In genomic region chr2:31952236-31952635, GRCm38 (mm10) we compare ENCODE assay signal across 12 mouse cellular contexts. TPM values are rescaled to one million over a fixed set of nuclear protein-coding genes. Genes with fewer than 3 reads are reported as not detected.
A peak's percentile ranks its signal among the peaks of the same experiment; 100 is the strongest.
DNase-seq lines count a peak whose midpoint lies in the region; ATAC-seq and TF ChIP-seq lines count a peak whose summit lies in the region.
"Had no signal": no experiment of that assay in that cellular context is flagged by ENCODE, and none has a peak within 500 bp of the region (broad histone marks: within the 10 kb centered on the region; RNA-seq: fewer than 3 reads in every experiment).

No protein-coding gene starts in this region.

- ATAC-seq in hindbrain, postnatal 0 days: no peak; the same call in 1 of the 2 replicates
- ATAC-seq in CD4-positive, CD25-positive, alpha-beta regulatory T cell, adult 4 months: no peak
- ATAC-seq in inflammation-experienced regulatory T-cells, adult 6 months: no peak
- ATAC-seq: Patski had no signal

- DNase-seq in adrenal gland, postnatal 10 days: peak; percentile 30
- DNase-seq in adrenal gland, postnatal 36 days: no peak
- peak; percentile 14 for DNase-seq in kidney, adult 2 months
- DNase-seq in kidney, postnatal 36 days: no peak
- peak; percentile 62 for DNase-seq in hindbrain, postnatal 0 days (ENCODE audit: low spot score)
- DNase-seq: heart, adult 11 months had no signal

- H3K4me1 ChIP-seq in kidney, adult 2 months (ENCODE audit: control insufficient read depth, insufficient read depth, low read length): peaks cover 4% of the 10 kb centered on the region; the same call in 1 of the 2 replicates
- peaks cover 16% of the 10 kb centered on the region for H3K4me1 ChIP-seq in hindbrain, postnatal 0 days (ENCODE audit: insufficient read depth, low read length)

- peak overlapping the region; percentile 98; the same call in 1 of the 2 replicates for H3K4me2 ChIP-seq in hindbrain, postnatal 0 days (ENCODE audit: low read depth, low read length)

- no peak overlapping the region for H3K9ac ChIP-seq in hindbrain, postnatal 0 days (replicated peaks; ENCODE audit: low read length)

- WGBS in kidney, adult 2 months: 72% methylated on average over 10 of the region's 10 CpGs
- 42% methylated on average over 10 of the region's 10 CpGs for WGBS in hindbrain, postnatal 0 days

- H3K79me2 ChIP-seq in C2C12 (ENCODE audit: control insufficient read depth, insufficient read depth): no peaks in the 10 kb centered on the region

- peak overlapping the region; percentile 97 for H3K27ac ChIP-seq in kidney, adult 2 months (ENCODE audit: insufficient read depth, low read depth, low read length)
- no peak overlapping the region for H3K27ac ChIP-seq in hindbrain, postnatal 0 days
- H3K27ac ChIP-seq: macrophage had no signal

- peak overlapping the region; percentile 36 for H3K4me3 ChIP-seq in kidney, adult 2 months (ENCODE audit: insufficient read depth, low read depth, low read length)
- H3K4me3 ChIP-seq in C2C12 (ENCODE audit: insufficient read depth, poor library complexity, severe bottlenecking): no peak overlapping the region
- no peak overlapping the region for H3K4me3 ChIP-seq in hindbrain, postnatal 0 days (ENCODE audit: low read length)
- H3K4me3 ChIP-seq: erythroblast, embryonic 14.5 days had no signal

- no peaks in the 10 kb centered on the region for H3K27me3 ChIP-seq in kidney, adult 2 months (replicated peaks; ENCODE audit: control insufficient read depth, insufficient read depth, low read length)
- no peaks in the 10 kb centered on the region for H3K27me3 ChIP-seq in C2C12 (ENCODE audit: control insufficient read depth, insufficient read depth, insufficient read length)
- no peaks in the 10 kb centered on the region for H3K27me3 ChIP-seq in hindbrain, postnatal 0 days (ENCODE audit: insufficient read depth, low read length)
- H3K27me3 ChIP-seq: Patski had no signal

- no peaks in the 10 kb centered on the region for H3K79me3 ChIP-seq in C2C12 (ENCODE audit: low read depth)

- TF ChIP-seq CTCF in kidney, adult 2 months (conservative IDR thresholded peaks at IDR 0.05; ENCODE audit: insufficient read depth, insufficient read length, low read depth, low read length): no peak
- TF ChIP-seq CTCF in C2C12 (IDR thresholded peaks at IDR 0.05; ENCODE audit: control insufficient read depth, insufficient read depth, insufficient read length): no peak
- no peak for TF ChIP-seq CTCF in hindbrain, postnatal 0 days (IDR thresholded peaks at IDR 0.05; ENCODE audit: low read depth)

- no peaks in the 10 kb centered on the region for H3K36me3 ChIP-seq in kidney, adult 2 months (ENCODE audit: control insufficient read depth, insufficient read depth, low read length)
- H3K36me3 ChIP-seq in C2C12 (ENCODE audit: control insufficient read depth, insufficient read depth): no peaks in the 10 kb centered on the region
- no peaks in the 10 kb centered on the region for H3K36me3 ChIP-seq in hindbrain, postnatal 0 days (ENCODE audit: insufficient read depth, low read length)

- no peak overlapping the region for H3ac ChIP-seq in C2C12 (ENCODE audit: control insufficient read depth, insufficient read length, low read depth)

- TF ChIP-seq POLR2A in kidney, adult 2 months (IDR thresholded peaks at IDR 0.05; ENCODE audit: low read depth, low read length): no peak

- H3K9me3 ChIP-seq in hindbrain, postnatal 0 days (ENCODE audit: low read length): no peaks in the 10 kb centered on the region

TF ChIP-seq in C2C12, 6 proteins besides CTCF, POLR2A, EP300 and RAD21:
- TF ChIP-seq FOSL1 (IDR thresholded peaks at IDR 0.05; ENCODE audit: insufficient read depth, low read length, poor library complexity, severe bottlenecking): no peak
- no peak for TF ChIP-seq MAX (IDR thresholded peaks at IDR 0.05)
- TF ChIP-seq CEBPB (IDR thresholded peaks at IDR 0.05; ENCODE audit: low read depth): no peak
- peak; percentile 89 for TF ChIP-seq MYOD1 (IDR thresholded peaks at IDR 0.05; ENCODE audit: control insufficient read depth, insufficient read length, low read depth)
- TF ChIP-seq MYOG (IDR thresholded peaks at IDR 0.05; ENCODE audit: control insufficient read depth, extremely low read depth, insufficient read length): no peak
- no peak for TF ChIP-seq USF1 (IDR thresholded peaks at IDR 0.05; ENCODE audit: low read depth)

RNA-seq across cellular contexts. Expression of gene Aif1l, which starts 2.3 kb away (rescaled TPM):
- total RNA-seq in adrenal gland, postnatal 10 days (2021): 10 to 100 TPM in 1 of 2 experiments, 1 to 10 TPM in 1; 8.3 to 14.1 TPM
- total RNA-seq in adrenal gland, postnatal 36 days (2021): 10 to 100 TPM; 14.5 to 23.7 TPM
- polyA plus RNA-seq in kidney, adult 2 months (2012; rRNA removed): 152 and 177 TPM in 2 replicates
- 55.4 TPM for polyA plus RNA-seq in C2C12 (2012; fragmentation: generic; extraction: Trizol)
- total RNA-seq in hindbrain, postnatal 0 days (2014; rRNA removed): 13.2 and 15.5 TPM in 2 replicates
- 16.2 and 18.2 TPM in 2 replicates for polyA plus RNA-seq in hindbrain, postnatal 0 days (2015; fragmentation: Nextera tagmentation; extraction: Ambion mirVana)
- under 1 TPM in 1 of 2 experiments, not detected in 1; 0.56 TPM for polyA plus RNA-seq in CD4-positive, CD25-positive, alpha-beta regulatory T cell, adult 4 months (2017; shearing (Covaris generic))
- polyA plus RNA-seq in inflammation-experienced regulatory T-cells, adult 6 months (2017; shearing (Covaris generic)): 1 to 10 TPM in 1 of 3 experiments, not detected in 2; 1.4 TPM
- polyA plus RNA-seq: erythroblast, embryonic 14.5 days; macrophage had no signal

RNA-seq across cellular contexts. Expression of gene Nup214, which starts 22.0 kb away (rescaled TPM):
- 10 to 100 TPM; 47.4 to 57.8 TPM for total RNA-seq in adrenal gland, postnatal 10 days (2021)
- 10 to 100 TPM; 63.1 to 65.4 TPM for total RNA-seq in adrenal gland, postnatal 36 days (2021)
- polyA plus RNA-seq in kidney, adult 2 months (2012; rRNA removed): 41.3 and 41.8 TPM in 2 replicates
- polyA plus RNA-seq in C2C12 (2012; fragmentation: generic; extraction: Trizol): 42.2 TPM
- total RNA-seq in hindbrain, postnatal 0 days (2014; rRNA removed): 26.2 and 29.3 TPM in 2 replicates
- polyA plus RNA-seq in hindbrain, postnatal 0 days (2015; fragmentation: Nextera tagmentation; extraction: Ambion mirVana): 65.3 and 67.4 TPM in 2 replicates
- polyA plus RNA-seq in CD4-positive, CD25-positive, alpha-beta regulatory T cell, adult 4 months (2017; shearing (Covaris generic)): 100 to 1,000 TPM in 1 of 2 experiments, 10 to 100 TPM in 1; 87.6 to 102 TPM
- polyA plus RNA-seq in inflammation-experienced regulatory T-cells, adult 6 months (2017; shearing (Covaris generic)): 100 to 1,000 TPM in 1 of 3 experiments, 10 to 100 TPM in 2; 75.0 to 105 (median 96.0) TPM

Comparison
In these comparisons a context has a peak if more than half of its experiments do, and no peak if none do; other contexts are left out.
1. DNase-seq: peak in adrenal gland, postnatal 10 days (single experiment), kidney, adult 2 months (single experiment) and hindbrain, postnatal 0 days (single experiment); none in adrenal gland, postnatal 36 days (0 of 2) and kidney, postnatal 36 days (0 of 2).